Mouse (Mus musculus): ENCODE measurements around the gene Tppp2. TPM values are rescaled to one million over a fixed set of nuclear protein-coding genes. Genes with fewer than 3 reads are reported as not detected.

The Tppp2 gene
- not detected in 2 replicates for polyA plus RNA-seq (2014; fragmentation: Nextera tagmentation; extraction: Ambion mirVana)

- ATAC-seq (replicated peaks; ENCODE audit: low FRiP score), result no peak
These were observed at the start of gene Tppp2 for GRCm38 (mm10) chr14:51918125-51918524. Gene Tppp2 (plus strand): TSS chr14:51918425.

DNA sequence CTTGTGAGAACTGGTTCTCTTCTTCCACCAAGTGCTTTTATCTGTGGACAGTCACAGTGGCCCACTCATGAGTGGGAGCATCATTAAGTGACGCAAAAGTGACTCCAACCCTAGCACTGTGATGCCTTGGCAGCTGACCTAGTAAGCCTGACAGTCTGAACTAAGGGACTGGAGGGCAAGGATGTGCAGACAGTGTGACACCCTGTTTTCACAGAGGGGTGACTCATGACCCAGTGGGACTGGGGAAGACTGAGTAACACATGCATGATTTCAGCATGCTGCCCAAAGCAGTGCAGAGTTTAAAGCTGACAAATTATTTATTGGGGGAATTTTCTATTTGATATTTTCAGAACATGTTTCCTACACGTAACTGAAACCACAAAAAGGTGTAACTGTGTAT lies 47.5 kb upstream of the Tppp2 start:
- WGBS, result 83% methylated on average over 2 of the region's 2 CpGs
- DNase-seq (ENCODE audit: low spot score), result no peak
- no peak overlapping the region for H3K9ac ChIP-seq (ENCODE audit: low read length)
- no peak for ATAC-seq (replicated peaks; ENCODE audit: low FRiP score)
- no peak overlapping the region for H3K27ac ChIP-seq (ENCODE audit: low read depth, low read length)
- H3K4me1 ChIP-seq (replicated peaks; ENCODE audit: control insufficient read depth, insufficient read depth, low read length), result no peaks in the 10 kb centered on the region
- no peaks in the 10 kb centered on the region for H3K36me3 ChIP-seq (ENCODE audit: control insufficient read depth, insufficient read depth, low read length)
- no peak overlapping the region for H3K4me2 ChIP-seq (ENCODE audit: low read depth, low read length, severe bottlenecking)
- H3K27me3 ChIP-seq (ENCODE audit: control insufficient read depth, insufficient read depth, low read length), result no peaks in the 10 kb centered on the region
- H3K9me3 ChIP-seq (ENCODE audit: control insufficient read depth, low read length), result no peaks in the 10 kb centered on the region
- H3K4me3 ChIP-seq (ENCODE audit: low read depth, low read length), result no peak overlapping the region

More at GRCm38 (mm10) chr14:51918125-51918524, at the start of gene Tppp2:
- no peak within 1 kb of the TSS for H3K4me2 ChIP-seq (ENCODE audit: low read depth, low read length, severe bottlenecking)
- no peak within 1 kb of the TSS for H3K27ac ChIP-seq (ENCODE audit: low read depth, low read length)
- no peak within 1 kb of the TSS for H3K4me3 ChIP-seq (ENCODE audit: low read depth, low read length)
- WGBS, result 91% methylated on average over 4 of the region's 4 CpGs
- H3K4me1 ChIP-seq (replicated peaks; ENCODE audit: control insufficient read depth, insufficient read depth, low read length), result peaks cover 3% of the 10 kb centered on the region; the same call in 1 of the 2 replicates
- H3K9me3 ChIP-seq (ENCODE audit: control insufficient read depth, low read length), result no peaks in the 10 kb centered on the region
- H3K36me3 ChIP-seq (ENCODE audit: control insufficient read depth, insufficient read depth, low read length), result no peaks in the 10 kb centered on the region
- DNase-seq (ENCODE audit: low spot score), result no peak
- no peak within 1 kb of the TSS for H3K9ac ChIP-seq (ENCODE audit: low read length)
- H3K27me3 ChIP-seq (ENCODE audit: control insufficient read depth, insufficient read depth, low read length), result no peaks in the 10 kb centered on the region

DNA sequence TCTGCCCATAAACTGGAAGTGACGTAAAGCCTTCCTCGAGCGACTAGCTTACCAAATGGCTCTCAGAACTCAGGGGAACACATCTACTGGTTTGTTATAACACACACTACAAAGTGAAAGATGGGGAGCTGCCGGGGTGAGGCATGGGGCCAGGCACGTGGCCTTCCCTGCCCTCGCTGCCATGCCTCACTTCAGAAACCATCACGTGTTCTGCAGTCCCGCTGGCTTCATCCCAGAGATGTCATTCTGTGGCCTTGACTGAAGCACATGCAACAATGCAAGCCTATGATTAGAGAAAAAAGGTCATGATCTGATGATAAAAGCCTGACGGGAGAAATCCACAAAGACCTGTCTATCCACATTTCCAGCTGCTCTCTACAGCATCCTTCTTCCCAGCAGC lies 46.5 kb upstream of the Tppp2 start:
- Histone ChIP-seq H3K27me3 (ENCODE audit: control insufficient read depth, insufficient read depth, low read length) (no peaks in the 10 kb centered on the region), H3K9ac (ENCODE audit: low read length) (no peak overlapping the region), H3K9me3 (ENCODE audit: control insufficient read depth, low read length) (no peaks in the 10 kb centered on the region), H3K4me3 (ENCODE audit: low read depth, low read length) (no peak overlapping the region), H3K4me1 (replicated peaks; ENCODE audit: control insufficient read depth, insufficient read depth, low read length) (no peaks in the 10 kb centered on the region), H3K36me3 (ENCODE audit: control insufficient read depth, insufficient read depth, low read length) (no peaks in the 10 kb centered on the region), H3K4me2 (ENCODE audit: low read depth, low read length, severe bottlenecking) (no peak overlapping the region), H3K27ac (ENCODE audit: low read depth, low read length) (no peak overlapping the region)
- WGBS, result 85% methylated on average over 9 of the region's 9 CpGs
- ATAC-seq (replicated peaks; ENCODE audit: low FRiP score) (no peak), DNase-seq (ENCODE audit: low spot score) (no peak)

DNA sequence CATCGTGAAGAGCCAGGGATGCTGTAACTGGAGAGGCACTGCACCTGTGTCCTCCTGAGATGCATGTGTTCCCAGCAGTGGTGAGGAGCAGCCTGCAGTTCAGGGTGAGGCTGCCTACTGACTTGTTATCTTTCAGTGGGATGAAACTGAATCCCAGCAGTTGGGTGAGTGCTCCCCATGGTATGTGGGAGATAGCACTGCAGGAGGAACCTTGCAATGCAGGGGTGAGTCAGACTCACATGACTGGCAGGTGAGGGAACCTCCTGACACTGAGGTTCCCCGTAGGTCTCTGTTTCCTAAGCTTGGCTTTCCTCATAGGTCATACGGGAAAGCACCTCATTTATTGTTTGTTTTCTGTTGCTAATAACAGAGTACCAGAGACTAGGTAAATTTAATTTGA lies 40.7 kb upstream of the Tppp2 start:
- no peaks in the 10 kb centered on the region for H3K36me3 ChIP-seq (ENCODE audit: control insufficient read depth, insufficient read depth, low read length)
- ATAC-seq (replicated peaks; ENCODE audit: low FRiP score), result no peak
- WGBS, result 86% methylated on average over 3 of the region's 3 CpGs
- H3K27ac ChIP-seq (ENCODE audit: low read depth, low read length), result no peak overlapping the region
- DNase-seq (ENCODE audit: low spot score), result no peak
- H3K27me3 ChIP-seq (ENCODE audit: control insufficient read depth, insufficient read depth, low read length), result no peaks in the 10 kb centered on the region
- no peak overlapping the region for H3K4me2 ChIP-seq (ENCODE audit: low read depth, low read length, severe bottlenecking)
- no peaks in the 10 kb centered on the region for H3K4me1 ChIP-seq (replicated peaks; ENCODE audit: control insufficient read depth, insufficient read depth, low read length)
- H3K9ac ChIP-seq (ENCODE audit: low read length), result no peak overlapping the region
- no peaks in the 10 kb centered on the region for H3K9me3 ChIP-seq (ENCODE audit: control insufficient read depth, low read length)
- H3K4me3 ChIP-seq (ENCODE audit: low read depth, low read length), result no peak overlapping the region

DNA sequence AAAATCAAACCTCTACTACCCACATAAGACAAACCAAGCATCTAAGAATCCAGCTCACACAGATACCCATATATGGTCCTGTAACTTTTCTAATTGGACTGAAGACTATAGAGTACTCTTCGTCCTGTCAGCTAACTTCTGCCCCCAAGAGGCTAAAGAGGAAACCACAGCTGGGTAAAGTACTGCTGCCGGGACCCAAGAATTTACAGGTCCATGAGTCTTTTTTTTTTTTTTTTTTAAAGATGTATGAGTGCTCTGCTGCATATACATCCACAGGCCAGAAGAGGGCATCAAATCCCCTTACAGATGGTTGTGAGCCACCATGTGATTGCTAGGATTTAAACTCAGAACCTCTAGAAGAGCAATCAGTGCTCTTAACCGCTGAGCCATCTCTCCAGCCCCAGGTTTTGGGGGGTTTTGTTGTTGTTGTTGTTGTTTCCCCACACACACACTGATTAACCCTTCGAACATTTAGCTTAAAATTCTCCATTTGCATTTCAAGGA lies 34.6 kb upstream of the Tppp2 start:
- Histone ChIP-seq H3K4me1 (replicated peaks; ENCODE audit: control insufficient read depth, insufficient read depth, low read length) (peaks cover 3% of the 10 kb centered on the region; the same call in 1 of the 2 replicates), H3K4me3 (ENCODE audit: low read depth, low read length) (peak overlapping the region; percentile 65), H3K27me3 (ENCODE audit: control insufficient read depth, insufficient read depth, low read length) (no peaks in the 10 kb centered on the region), H3K9me3 (ENCODE audit: control insufficient read depth, low read length) (no peaks in the 10 kb centered on the region), H3K4me2 (ENCODE audit: low read depth, low read length, severe bottlenecking) (peak overlapping the region; percentile 87; the same call in 1 of the 2 replicates), H3K27ac (ENCODE audit: low read depth, low read length) (peak overlapping the region; percentile 64), H3K36me3 (ENCODE audit: control insufficient read depth, insufficient read depth, low read length) (peaks cover 1% of the 10 kb centered on the region; the same call in 1 of the 2 replicates), H3K9ac (ENCODE audit: low read length) (peak overlapping the region; percentile 72)
- ATAC-seq (replicated peaks; ENCODE audit: low FRiP score) (peak; percentile 59), DNase-seq (ENCODE audit: low spot score) (peak; percentile 80)
- 0% methylated on average over 4 of the region's 4 CpGs for WGBS

GRCm38 (mm10) chr14:51884031-51884544 lies 34.1 kb upstream of the Tppp2 start:
- H3K4me2 ChIP-seq (ENCODE audit: low read depth, low read length, severe bottlenecking), result peak overlapping the region; percentile 87
- peak; percentile 65 for ATAC-seq (replicated peaks; ENCODE audit: low FRiP score)
- H3K9me3 ChIP-seq (ENCODE audit: control insufficient read depth, low read length), result no peaks in the 10 kb centered on the region
- H3K4me1 ChIP-seq (replicated peaks; ENCODE audit: control insufficient read depth, insufficient read depth, low read length), result peaks cover 3% of the 10 kb centered on the region; the same call in 1 of the 2 replicates
- no peaks in the 10 kb centered on the region for H3K27me3 ChIP-seq (ENCODE audit: control insufficient read depth, insufficient read depth, low read length)
- WGBS, result 2% methylated on average over 14 of the region's 14 CpGs
- H3K27ac ChIP-seq (ENCODE audit: low read depth, low read length), result peak overlapping the region; percentile 64
- no peak for DNase-seq (ENCODE audit: low spot score)
- H3K4me3 ChIP-seq (ENCODE audit: low read depth, low read length), result peak overlapping the region; percentile 65
- H3K36me3 ChIP-seq (ENCODE audit: control insufficient read depth, insufficient read depth, low read length), result peaks cover 3% of the 10 kb centered on the region; the same call in 1 of the 2 replicates
- H3K9ac ChIP-seq (ENCODE audit: low read length), result peak overlapping the region; percentile 72

- no peaks in the 10 kb centered on the region for H3K9me3 ChIP-seq (ENCODE audit: control insufficient read depth, low read length)
- ATAC-seq (replicated peaks; ENCODE audit: low FRiP score), result peak; percentile 96
- 0% methylated on average over 43 of the region's 43 CpGs for WGBS
These were observed 33.5 kb upstream of the Tppp2 start, which contains the start of gene Mettl17 for GRCm38 (mm10) chr14:51884598-51885331. Gene Mettl17 (plus strand): TSS chr14:51884842.

GRCm38 (mm10) chr14:51886051-51886450 lies 32.2 kb upstream of the Tppp2 start:
- no peak overlapping the region for H3K9ac ChIP-seq (ENCODE audit: low read length)
- H3K4me1 ChIP-seq (replicated peaks; ENCODE audit: control insufficient read depth, insufficient read depth, low read length), result peaks cover 3% of the 10 kb centered on the region; the same call in 1 of the 2 replicates
- H3K36me3 ChIP-seq (ENCODE audit: control insufficient read depth, insufficient read depth, low read length), result peaks cover 3% of the 10 kb centered on the region; the same call in 1 of the 2 replicates
- WGBS, result 47% methylated on average over 6 of the region's 6 CpGs
- H3K9me3 ChIP-seq (ENCODE audit: control insufficient read depth, low read length), result no peaks in the 10 kb centered on the region
- ATAC-seq (replicated peaks; ENCODE audit: low FRiP score), result no peak
- H3K4me2 ChIP-seq (ENCODE audit: low read depth, low read length, severe bottlenecking), result peak overlapping the region; percentile 87; the same call in 1 of the 2 replicates
- no peaks in the 10 kb centered on the region for H3K27me3 ChIP-seq (ENCODE audit: control insufficient read depth, insufficient read depth, low read length)
- H3K27ac ChIP-seq (ENCODE audit: low read depth, low read length), result no peak overlapping the region
- peak overlapping the region; percentile 65; the same call in 1 of the 2 replicates for H3K4me3 ChIP-seq (ENCODE audit: low read depth, low read length)
- no peak for DNase-seq (ENCODE audit: low spot score)

More at GRCm38 (mm10) chr14:51884598-51885331, 33.5 kb upstream of the Tppp2 start, which contains the start of gene Mettl17:
- Histone ChIP-seq H3K4me1 (replicated peaks; ENCODE audit: control insufficient read depth, insufficient read depth, low read length) (peaks cover 3% of the 10 kb centered on the region; the same call in 1 of the 2 replicates), H3K27me3 (ENCODE audit: control insufficient read depth, insufficient read depth, low read length) (no peaks in the 10 kb centered on the region), H3K27ac (ENCODE audit: low read depth, low read length) (peak within 1 kb of the TSS; percentile 71), H3K4me3 (ENCODE audit: low read depth, low read length) (peak within 1 kb of the TSS; percentile 65), H3K9ac (ENCODE audit: low read length) (peak within 1 kb of the TSS; percentile 72), H3K36me3 (ENCODE audit: control insufficient read depth, insufficient read depth, low read length) (peaks cover 3% of the 10 kb centered on the region; the same call in 1 of the 2 replicates), H3K4me2 (ENCODE audit: low read depth, low read length, severe bottlenecking) (peak within 1 kb of the TSS; percentile 87)
- DNase-seq (ENCODE audit: low spot score), result peak; percentile 97
